Mouse (Mus musculus): ENCODE measurements at regions not wholly inside any gene's neighbourhood (a gene's known extent, or its start where the extent isn't known, plus 50 kb on each side); places are given as distances from the start of the nearest gene placed in this dataset.

GRCm38 (mm10) chr1:137323035-137323680 lies 362.9 kb upstream of the Nr5a2 start:
- DNase-seq (ENCODE audit: low spot score), result peak; percentile 67

GRCm38 (mm10) chr1:137302757-137303422 lies 342.6 kb upstream of the Nr5a2 start:
- no peak for DNase-seq (ENCODE audit: low spot score)

- peak; percentile 13 for DNase-seq (ENCODE audit: low spot score)
These were observed 337.7 kb upstream of the Nr5a2 start for GRCm38 (mm10) chr1:137297780-137298569.

- DNase-seq (ENCODE audit: low spot score), result no peak
These were observed 329.2 kb upstream of the Nr5a2 start for GRCm38 (mm10) chr1:137289456-137289855.

- DNase-seq (ENCODE audit: low spot score), result no peak
These were observed 323.0 kb upstream of the Nr5a2 start for GRCm38 (mm10) chr1:137283291-137283690.

- DNase-seq (ENCODE audit: low spot score), result no peak
These were observed 322.2 kb upstream of the Nr5a2 start for GRCm38 (mm10) chr1:137282457-137282856.

GRCm38 (mm10) chr1:137280391-137281386 lies 320.4 kb upstream of the Nr5a2 start:
- DNase-seq (ENCODE audit: low spot score), result no peak

GRCm38 (mm10) chr1:137279981-137280380 lies 319.7 kb upstream of the Nr5a2 start:
- no peak for DNase-seq (ENCODE audit: low spot score)

GRCm38 (mm10) chr1:137270659-137271612 lies 310.7 kb upstream of the Nr5a2 start:
- DNase-seq (ENCODE audit: low spot score), result peak; percentile 76

GRCm38 (mm10) chr1:137262806-137263370 lies 302.6 kb upstream of the Nr5a2 start:
- no peak for DNase-seq (ENCODE audit: low spot score)

GRCm38 (mm10) chr1:137262121-137262525 lies 301.9 kb upstream of the Nr5a2 start:
- DNase-seq (ENCODE audit: low spot score), result peak; percentile 20

GRCm38 (mm10) chr1:137256294-137256693 lies 296.0 kb upstream of the Nr5a2 start:
- no peak for DNase-seq (ENCODE audit: low spot score)

- DNase-seq (ENCODE audit: low spot score), result peak; percentile 9
These were observed 294.8 kb upstream of the Nr5a2 start for GRCm38 (mm10) chr1:137255041-137255440.

- no peak for DNase-seq (ENCODE audit: low spot score)
These were observed 294.4 kb upstream of the Nr5a2 start for GRCm38 (mm10) chr1:137254634-137255033.

- no peak for DNase-seq (ENCODE audit: low spot score)
These were observed 266.8 kb upstream of the Nr5a2 start for GRCm38 (mm10) chr1:137227098-137227485.

- no peak for DNase-seq (ENCODE audit: low spot score)
These were observed 266.3 kb upstream of the Nr5a2 start for GRCm38 (mm10) chr1:137226479-137227097.

- peak; percentile 89 for DNase-seq (ENCODE audit: low spot score)
These were observed 265.2 kb upstream of the Nr5a2 start for GRCm38 (mm10) chr1:137225418-137225817.

GRCm38 (mm10) chr1:137223052-137223451 lies 262.8 kb upstream of the Nr5a2 start:
- no peak for DNase-seq (ENCODE audit: low spot score)
